Mouse (Mus musculus): ENCODE results near the gene Ccdc92. TPM values are rescaled to one million over a fixed set of nuclear protein-coding genes. Genes with fewer than 3 reads are reported as not detected.

Ccdc92 gene
- polyA plus RNA-seq (2015; fragmentation: Nextera tagmentation; extraction: Ambion mirVana) = 6.6 and 7.8 TPM in 2 replicates

GRCm38 (mm10) chr5:124862013-124862866 is at the start of gene Ccdc92, which contains the start of gene Zfp664:
Gene Ccdc92, minus strand, starts transcription at chr5:124862424.
Gene Zfp664, plus strand, starts transcription at chr5:124862691.
- H3K4me3 ChIP-seq (replicated peaks; ENCODE audit: low read depth, low read length) = peak within 1 kb of the TSS; percentile 94
- DNase-seq (ENCODE audit: low spot score) (peak; percentile 98), ATAC-seq (replicated peaks; ENCODE audit: low FRiP score, low read depth) (peak; percentile 91)
- no peaks in the 10 kb centered on the region for H3K36me3 ChIP-seq (ENCODE audit: insufficient read depth, low read length)
- H3K9me3 ChIP-seq (replicated peaks; ENCODE audit: low read length) = no peaks in the 10 kb centered on the region
- WGBS = under 1% methylated on average over 93 of the region's 103 CpGs
- H3K27ac ChIP-seq = peak within 1 kb of the TSS; percentile 86
- peak within 1 kb of the TSS; percentile 84 for H3K9ac ChIP-seq (ENCODE audit: low read depth, low read length)
- no peaks in the 10 kb centered on the region for H3K27me3 ChIP-seq (ENCODE audit: insufficient read depth, low read length)
- no peak for TF ChIP-seq CTCF (IDR thresholded peaks at IDR 0.05; ENCODE audit: low read depth)
- peak within 1 kb of the TSS; percentile 74 for H3K4me2 ChIP-seq (ENCODE audit: low read length)
- H3K4me1 ChIP-seq (replicated peaks; ENCODE audit: insufficient read depth, low read length) = peaks cover 9% of the 10 kb centered on the region; the same call in 1 of the 2 replicates

DNA sequence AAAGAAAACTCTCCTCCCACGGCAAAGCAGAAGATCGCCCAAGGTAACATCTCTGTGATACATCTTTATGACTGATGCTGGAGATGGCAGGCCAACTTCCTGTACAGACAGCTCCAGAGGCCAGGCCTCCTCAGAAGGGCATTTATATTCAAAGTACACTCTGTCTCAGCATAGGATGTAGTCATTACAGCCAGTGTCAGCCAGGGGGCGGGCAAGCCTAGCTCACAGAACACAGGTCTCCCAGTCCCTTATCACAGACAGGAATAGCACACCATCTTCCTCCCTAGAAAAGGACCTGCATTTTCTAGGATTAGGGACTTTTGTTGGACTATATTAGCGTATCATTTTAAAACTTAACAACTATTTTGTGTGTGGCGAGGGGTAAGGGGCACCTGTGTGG is 46.6 kb upstream of the Ccdc92 start:
- WGBS = 19% methylated on average over 5 of the region's 5 CpGs
- ATAC-seq (replicated peaks; ENCODE audit: low FRiP score, low read depth) = peak; percentile 63; the same call in 1 of the 2 replicates
- H3K9ac ChIP-seq (ENCODE audit: low read depth, low read length) = no peak overlapping the region
- peak; percentile 98 for TF ChIP-seq CTCF (IDR thresholded peaks at IDR 0.05; ENCODE audit: low read depth)
- H3K36me3 ChIP-seq (ENCODE audit: insufficient read depth, low read length) = no peaks in the 10 kb centered on the region
- H3K4me1 ChIP-seq (replicated peaks; ENCODE audit: insufficient read depth, low read length) = no peaks in the 10 kb centered on the region
- H3K4me3 ChIP-seq (replicated peaks; ENCODE audit: low read depth, low read length) = no peak overlapping the region
- H3K27me3 ChIP-seq (ENCODE audit: insufficient read depth, low read length) = no peaks in the 10 kb centered on the region
- no peak overlapping the region for H3K27ac ChIP-seq
- peak; percentile 93 for DNase-seq (ENCODE audit: low spot score)
- H3K4me2 ChIP-seq (ENCODE audit: low read length) = no peak overlapping the region
- H3K9me3 ChIP-seq (replicated peaks; ENCODE audit: low read length) = no peaks in the 10 kb centered on the region

GRCm38 (mm10) chr5:124906890-124907289 is 44.7 kb upstream of the Ccdc92 start:
- no peaks in the 10 kb centered on the region for H3K9me3 ChIP-seq (replicated peaks; ENCODE audit: low read length)
- no peak overlapping the region for H3K27ac ChIP-seq
- H3K4me3 ChIP-seq (replicated peaks; ENCODE audit: low read depth, low read length) = no peak overlapping the region
- H3K4me1 ChIP-seq (replicated peaks; ENCODE audit: insufficient read depth, low read length) = no peaks in the 10 kb centered on the region
- H3K9ac ChIP-seq (ENCODE audit: low read depth, low read length) = no peak overlapping the region
- no peaks in the 10 kb centered on the region for H3K36me3 ChIP-seq (ENCODE audit: insufficient read depth, low read length)
- H3K27me3 ChIP-seq (ENCODE audit: insufficient read depth, low read length) = no peaks in the 10 kb centered on the region
- no peak for ATAC-seq (replicated peaks; ENCODE audit: low FRiP score, low read depth)
- H3K4me2 ChIP-seq (ENCODE audit: low read length) = no peak overlapping the region
- WGBS = 62% methylated on average over 13 of the region's 13 CpGs
- no peak for DNase-seq (ENCODE audit: low spot score)
- TF ChIP-seq CTCF (IDR thresholded peaks at IDR 0.05; ENCODE audit: low read depth) = no peak

DNA sequence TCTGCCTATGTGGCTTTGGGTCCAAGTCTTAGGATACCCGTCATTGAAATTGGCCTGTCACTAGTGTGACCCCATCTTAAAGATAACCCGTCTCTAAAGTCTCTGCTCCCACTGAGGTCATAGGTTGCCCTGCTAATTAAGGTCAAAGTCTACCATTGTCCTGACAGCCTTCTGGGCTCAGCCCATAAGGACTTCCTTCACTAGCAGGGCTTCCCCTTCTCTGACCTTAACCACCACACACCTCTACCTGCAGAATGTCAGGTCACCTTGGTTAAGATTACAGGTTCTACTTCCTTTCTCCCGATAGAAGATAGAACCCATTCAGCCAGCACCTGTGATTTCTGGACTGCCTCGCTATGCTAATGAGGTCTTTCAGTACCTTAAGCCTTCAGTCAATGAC is 41.6 kb upstream of the Ccdc92 start:
- WGBS = 83% methylated on average over 4 of the region's 4 CpGs
- ATAC-seq (replicated peaks; ENCODE audit: low FRiP score, low read depth) (no peak), DNase-seq (ENCODE audit: low spot score) (no peak)
- no peak for TF ChIP-seq CTCF (IDR thresholded peaks at IDR 0.05; ENCODE audit: low read depth)
- H3K27ac ChIP-seq = no peak overlapping the region
- no peaks in the 10 kb centered on the region for H3K36me3 ChIP-seq (ENCODE audit: insufficient read depth, low read length)
- no peak overlapping the region for H3K9ac ChIP-seq (ENCODE audit: low read depth, low read length)
- H3K4me2 ChIP-seq (ENCODE audit: low read length) = no peak overlapping the region
- H3K27me3 ChIP-seq (ENCODE audit: insufficient read depth, low read length) = no peaks in the 10 kb centered on the region
- no peaks in the 10 kb centered on the region for H3K4me1 ChIP-seq (replicated peaks; ENCODE audit: insufficient read depth, low read length)
- H3K4me3 ChIP-seq (replicated peaks; ENCODE audit: low read depth, low read length) = no peak overlapping the region
- H3K9me3 ChIP-seq (replicated peaks; ENCODE audit: low read length) = no peaks in the 10 kb centered on the region

- Histone ChIP-seq H3K27me3 (ENCODE audit: insufficient read depth, low read length) (no peaks in the 10 kb centered on the region), H3K4me1 (replicated peaks; ENCODE audit: insufficient read depth, low read length) (no peaks in the 10 kb centered on the region), H3K36me3 (ENCODE audit: insufficient read depth, low read length) (no peaks in the 10 kb centered on the region), H3K9me3 (replicated peaks; ENCODE audit: low read length) (no peaks in the 10 kb centered on the region), H3K9ac (ENCODE audit: low read depth, low read length) (no peak overlapping the region), H3K4me3 (replicated peaks; ENCODE audit: low read depth, low read length) (no peak overlapping the region), H3K27ac (no peak overlapping the region), H3K4me2 (ENCODE audit: low read length) (no peak overlapping the region)
- ATAC-seq (replicated peaks; ENCODE audit: low FRiP score, low read depth) = no peak
- no peak for TF ChIP-seq CTCF (IDR thresholded peaks at IDR 0.05; ENCODE audit: low read depth)
- 81% methylated on average over 10 of the region's 10 CpGs for WGBS
- DNase-seq (ENCODE audit: low spot score) = no peak
Measured at GRCm38 (mm10) chr5:124902195-124902594, 40.0 kb upstream of the Ccdc92 start.

DNA sequence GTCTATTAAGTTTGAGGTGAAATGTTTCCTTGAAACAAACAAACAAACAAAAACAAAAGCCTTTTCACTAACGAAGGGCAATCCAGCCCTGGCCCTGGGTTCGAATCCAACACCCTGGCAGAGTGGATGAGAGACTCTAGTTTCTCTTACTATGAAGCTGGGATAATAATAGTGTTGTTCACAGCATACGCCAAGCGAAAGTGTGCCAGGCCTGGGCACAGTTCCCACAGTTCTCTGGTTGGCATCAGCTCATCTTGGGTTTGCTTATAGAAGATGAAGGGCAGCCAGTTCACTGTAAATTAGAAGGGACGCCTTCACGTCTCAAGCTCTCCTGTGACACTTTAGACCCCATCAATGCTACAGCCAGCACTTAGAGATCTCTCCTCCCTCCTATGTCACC is 39.5 kb upstream of the Ccdc92 start:
- Histone ChIP-seq H3K4me1 (replicated peaks; ENCODE audit: insufficient read depth, low read length) (no peaks in the 10 kb centered on the region), H3K36me3 (ENCODE audit: insufficient read depth, low read length) (no peaks in the 10 kb centered on the region), H3K27me3 (ENCODE audit: insufficient read depth, low read length) (no peaks in the 10 kb centered on the region), H3K4me2 (ENCODE audit: low read length) (no peak overlapping the region), H3K9me3 (replicated peaks; ENCODE audit: low read length) (no peaks in the 10 kb centered on the region), H3K27ac (no peak overlapping the region), H3K4me3 (replicated peaks; ENCODE audit: low read depth, low read length) (no peak overlapping the region), H3K9ac (ENCODE audit: low read depth, low read length) (no peak overlapping the region)
- DNase-seq (ENCODE audit: low spot score) (no peak), ATAC-seq (replicated peaks; ENCODE audit: low FRiP score, low read depth) (no peak)
- TF ChIP-seq CTCF (IDR thresholded peaks at IDR 0.05; ENCODE audit: low read depth) = no peak
- WGBS = 84% methylated on average over 6 of the region's 6 CpGs
